8 mouse cellular contexts compared by ENCODE assay signal in the genomic region with DNA sequence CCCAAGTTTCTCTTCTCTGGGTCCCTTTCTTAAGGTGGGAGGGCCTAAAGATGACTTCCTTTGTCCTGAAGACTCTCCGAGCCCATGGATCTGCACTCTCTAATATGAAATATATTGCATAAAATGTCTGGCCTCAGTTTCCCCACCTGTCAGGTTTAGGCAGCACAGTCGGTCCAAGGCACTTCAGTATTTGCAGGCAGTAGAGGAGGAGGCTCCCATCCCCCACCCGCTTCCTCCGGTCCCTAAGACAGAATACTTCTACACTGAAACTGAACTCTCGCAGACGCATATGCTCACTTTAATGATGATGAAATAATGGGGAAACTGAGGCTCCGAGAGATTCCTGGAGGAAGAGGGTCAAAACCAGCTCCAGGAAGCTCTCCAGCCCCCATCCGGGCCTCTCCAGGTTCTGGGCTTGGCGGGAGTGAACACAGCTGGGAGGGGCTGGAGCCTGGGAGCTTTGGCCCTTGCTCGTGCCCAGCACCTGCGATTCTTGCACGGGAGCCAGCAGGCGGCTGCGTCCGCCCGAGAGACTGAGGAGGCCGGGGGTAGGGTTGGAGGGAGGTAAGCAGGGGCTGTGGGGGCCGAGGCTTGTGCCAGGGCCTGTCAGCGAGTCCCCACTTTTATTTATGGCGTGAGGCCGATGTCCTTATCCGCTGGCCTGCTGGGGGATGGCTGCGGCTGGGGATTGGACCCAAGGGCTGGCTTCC. TPM values are rescaled to one million over a fixed set of nuclear protein-coding genes. Genes with fewer than 3 reads are reported as not detected.
DNase-seq lines count a peak whose midpoint lies in the region; ATAC-seq and TF ChIP-seq lines count a peak whose summit lies in the region.

No protein-coding gene starts in this region.

- H3K4me3 ChIP-seq in intestine, embryonic 14.5 days (ENCODE audit: low read depth, low read length), result no peak overlapping the region
- H3K4me3 ChIP-seq in intestine, postnatal 0 days (ENCODE audit: low read depth, low read length), result no peak overlapping the region
- peak overlapping the region; percentile 7 for H3K4me3 ChIP-seq in heart, embryonic 12.5 days
- peak overlapping the region; percentile 30 for H3K4me3 ChIP-seq in liver, embryonic 11.5 days (ENCODE audit: low read depth, low read length)

- ATAC-seq in intestine, embryonic 14.5 days (replicated peaks; ENCODE audit: low FRiP score, low TSS enrichment, low read depth), result no peak
- ATAC-seq in intestine, postnatal 0 days, result no peak
- ATAC-seq in heart, embryonic 12.5 days (ENCODE audit: insufficient number of reproducible peaks, low FRiP score), result no peak
- no peak for ATAC-seq in liver, embryonic 11.5 days (replicated peaks; ENCODE audit: low FRiP score)
- no peak for ATAC-seq in inflammation-experienced regulatory T-cells, adult 6 months

- DNase-seq in intestine, embryonic 14.5 days (ENCODE audit: low spot score), result no peak
- DNase-seq in cerebellum, postnatal 14 days, result peak; percentile 67 to 69
- DNase-seq in liver, embryonic 11.5 days (ENCODE audit: low spot score), result peak; percentile 52
- DNase-seq in urinary bladder, postnatal 25 days (ENCODE audit: low spot score), result no peak
- DNase-seq in thymus, postnatal 10 days (ENCODE audit: low spot score in 2 of 2), result no peak

- no peak overlapping the region for H3K27ac ChIP-seq in intestine, embryonic 14.5 days (ENCODE audit: low read depth)
- H3K27ac ChIP-seq in intestine, postnatal 0 days (ENCODE audit: low read depth, low read length), result no peak overlapping the region
- H3K27ac ChIP-seq in heart, embryonic 12.5 days (ENCODE audit: poor library complexity, severe bottlenecking), result no peak overlapping the region
- H3K27ac ChIP-seq in liver, embryonic 11.5 days (ENCODE audit: low read depth, low read length), result no peak overlapping the region

- H3K9ac ChIP-seq in intestine, embryonic 14.5 days (ENCODE audit: low read length), result no peak overlapping the region
- no peak overlapping the region for H3K9ac ChIP-seq in intestine, postnatal 0 days (ENCODE audit: low read depth, low read length)
- H3K9ac ChIP-seq in heart, embryonic 12.5 days, result peak overlapping the region; percentile 43; the same call in 1 of the 2 replicates
- peak overlapping the region; percentile 37 for H3K9ac ChIP-seq in liver, embryonic 11.5 days (ENCODE audit: low read depth, low read length)

- no peaks in the 10 kb centered on the region for H3K9me3 ChIP-seq in intestine, embryonic 14.5 days (ENCODE audit: control insufficient read depth, low read length)
- H3K9me3 ChIP-seq in intestine, postnatal 0 days (ENCODE audit: control insufficient read depth), result no peaks in the 10 kb centered on the region
- no peaks in the 10 kb centered on the region for H3K9me3 ChIP-seq in heart, embryonic 12.5 days (replicated peaks)
- no peaks in the 10 kb centered on the region for H3K9me3 ChIP-seq in liver, embryonic 11.5 days (ENCODE audit: control insufficient read depth, low read length)

- H3K27me3 ChIP-seq in intestine, embryonic 14.5 days (replicated peaks; ENCODE audit: control insufficient read depth, insufficient read depth, low read length), result peaks cover 68% of the 10 kb centered on the region
- peaks cover 43% of the 10 kb centered on the region for H3K27me3 ChIP-seq in intestine, postnatal 0 days (replicated peaks; ENCODE audit: control insufficient read depth, insufficient read depth, low read length)
- peaks cover 72% of the 10 kb centered on the region for H3K27me3 ChIP-seq in heart, embryonic 12.5 days (replicated peaks)
- peaks cover 63% of the 10 kb centered on the region for H3K27me3 ChIP-seq in liver, embryonic 11.5 days (replicated peaks; ENCODE audit: control insufficient read depth, insufficient read depth, low read length)

- H3K4me1 ChIP-seq in intestine, embryonic 14.5 days (replicated peaks; ENCODE audit: control insufficient read depth, insufficient read depth, low read length), result peaks cover 19% of the 10 kb centered on the region
- no peaks in the 10 kb centered on the region; the same call in 1 of the 2 replicates for H3K4me1 ChIP-seq in intestine, postnatal 0 days (replicated peaks; ENCODE audit: control insufficient read depth, insufficient read depth, low read length)
- H3K4me1 ChIP-seq in heart, embryonic 12.5 days (replicated peaks), result peaks cover 44% of the 10 kb centered on the region
- H3K4me1 ChIP-seq in liver, embryonic 11.5 days (replicated peaks; ENCODE audit: control insufficient read depth, insufficient read depth, low read length), result peaks cover 46% of the 10 kb centered on the region

- peaks cover 6% of the 10 kb centered on the region; the same call in 1 of the 2 replicates for H3K36me3 ChIP-seq in intestine, embryonic 14.5 days (ENCODE audit: control insufficient read depth, insufficient read depth, low read length)
- H3K36me3 ChIP-seq in intestine, postnatal 0 days (ENCODE audit: control insufficient read depth, insufficient read depth), result 0 out of 2 replicates have a peak, but pooled peaks cover 13% of the 10 kb centered on the region
- peaks cover under 1% of the 10 kb centered on the region for H3K36me3 ChIP-seq in heart, embryonic 12.5 days
- H3K36me3 ChIP-seq in liver, embryonic 11.5 days (ENCODE audit: control insufficient read depth, insufficient read depth, low read length), result 0 out of 2 replicates have a peak, but pooled peaks cover 4% of the 10 kb centered on the region

- H3K4me2 ChIP-seq in intestine, embryonic 14.5 days (ENCODE audit: low read length), result peak overlapping the region; percentile 27
- H3K4me2 ChIP-seq in intestine, postnatal 0 days (replicated peaks; ENCODE audit: low read depth), result no peak overlapping the region; the same call in 1 of the 2 replicates
- H3K4me2 ChIP-seq in heart, embryonic 12.5 days, result peak overlapping the region; percentile 53
- peak overlapping the region; percentile 82 for H3K4me2 ChIP-seq in liver, embryonic 11.5 days

- 16% methylated on average over 23 of the region's 23 CpGs for WGBS in intestine, embryonic 14.5 days
- WGBS in intestine, postnatal 0 days, result 19% methylated on average over 23 of the region's 23 CpGs
- WGBS in heart, embryonic 12.5 days, result 14% methylated on average over 23 of the region's 23 CpGs
- 17% methylated on average over 23 of the region's 23 CpGs for WGBS in liver, embryonic 11.5 days

- TF ChIP-seq CTCF in intestine, postnatal 0 days (IDR thresholded peaks at IDR 0.05; ENCODE audit: low read depth), result no peak

RNA-seq across cellular contexts. Expression of a gene that starts 4.6 kb away (rescaled TPM):
- polyA plus RNA-seq in intestine, embryonic 14.5 days (2014; fragmentation: Nextera tagmentation; extraction: Ambion mirVana), result 130 and 136 TPM in 2 replicates
- polyA plus RNA-seq in intestine, postnatal 0 days (2015; fragmentation: Nextera tagmentation; extraction: Ambion mirVana), result 145 and 148 TPM in 2 replicates
- polyA plus RNA-seq in heart, embryonic 12.5 days (2016; fragmentation: Nextera tagmentation; extraction: Ambion mirVana), result 115 TPM in 2 replicates
- polyA plus RNA-seq in liver, embryonic 11.5 days (2014; fragmentation: Nextera tagmentation; extraction: Ambion mirVana), result 113 and 120 TPM in 2 replicates
- polyA plus RNA-seq in inflammation-experienced regulatory T-cells, adult 6 months (2017; shearing (Covaris generic)), result 10 to 100 TPM; 67.7 to 85.1 (median 84.4) TPM

RNA-seq across cellular contexts. Expression of a gene that starts 8.6 kb away (rescaled TPM):
- 1,195 and 1,247 TPM in 2 replicates for polyA plus RNA-seq in intestine, embryonic 14.5 days (2014; fragmentation: Nextera tagmentation; extraction: Ambion mirVana)
- 805 and 863 TPM in 2 replicates for polyA plus RNA-seq in intestine, postnatal 0 days (2015; fragmentation: Nextera tagmentation; extraction: Ambion mirVana)
- polyA plus RNA-seq in heart, embryonic 12.5 days (2016; fragmentation: Nextera tagmentation; extraction: Ambion mirVana), result 779 and 792 TPM in 2 replicates
- 1,024 and 1,077 TPM in 2 replicates for polyA plus RNA-seq in liver, embryonic 11.5 days (2014; fragmentation: Nextera tagmentation; extraction: Ambion mirVana)
- 1,000 to 10,000 TPM; 2,608 to 4,221 (median 3,776) TPM for polyA plus RNA-seq in inflammation-experienced regulatory T-cells, adult 6 months (2017; shearing (Covaris generic))

RNA-seq across cellular contexts. Expression of a gene that starts 9.0 kb away (rescaled TPM):
- polyA plus RNA-seq in intestine, embryonic 14.5 days (2014; fragmentation: Nextera tagmentation; extraction: Ambion mirVana), result 1.4 and 1.9 TPM in 2 replicates
- polyA plus RNA-seq in intestine, postnatal 0 days (2015; fragmentation: Nextera tagmentation; extraction: Ambion mirVana), result 0.61 and 0.81 TPM in 2 replicates
- 1.00 and 1.8 TPM in 2 replicates for polyA plus RNA-seq in heart, embryonic 12.5 days (2016; fragmentation: Nextera tagmentation; extraction: Ambion mirVana)
- polyA plus RNA-seq in liver, embryonic 11.5 days (2014; fragmentation: Nextera tagmentation; extraction: Ambion mirVana), result 3.8 and 5.4 TPM in 2 replicates
- polyA plus RNA-seq in inflammation-experienced regulatory T-cells, adult 6 months (2017; shearing (Covaris generic)), result not detected

RNA-seq across cellular contexts. Expression of a gene that starts 14.8 kb away (rescaled TPM):
- polyA plus RNA-seq in intestine, embryonic 14.5 days (2014; fragmentation: Nextera tagmentation; extraction: Ambion mirVana), result 3.7 and 5.1 TPM in 2 replicates
- polyA plus RNA-seq in intestine, postnatal 0 days (2015; fragmentation: Nextera tagmentation; extraction: Ambion mirVana), result 2.3 and 2.4 TPM in 2 replicates
- 0.22 and 0.33 TPM in 2 replicates for polyA plus RNA-seq in heart, embryonic 12.5 days (2016; fragmentation: Nextera tagmentation; extraction: Ambion mirVana)
- 0.87 and 1.1 TPM in 2 replicates for polyA plus RNA-seq in liver, embryonic 11.5 days (2014; fragmentation: Nextera tagmentation; extraction: Ambion mirVana)
- polyA plus RNA-seq in inflammation-experienced regulatory T-cells, adult 6 months (2017; shearing (Covaris generic)), result under 1 TPM in 1 of 3 experiments, not detected in 2; 0.47 TPM

RNA-seq across cellular contexts. Expression of a gene that starts 25.2 kb away (rescaled TPM):
- 19.5 and 21.2 TPM in 2 replicates for polyA plus RNA-seq in intestine, embryonic 14.5 days (2014; fragmentation: Nextera tagmentation; extraction: Ambion mirVana)
- 9.3 and 10.5 TPM in 2 replicates for polyA plus RNA-seq in intestine, postnatal 0 days (2015; fragmentation: Nextera tagmentation; extraction: Ambion mirVana)
- 12.6 and 14.0 TPM in 2 replicates for polyA plus RNA-seq in heart, embryonic 12.5 days (2016; fragmentation: Nextera tagmentation; extraction: Ambion mirVana)
- polyA plus RNA-seq in liver, embryonic 11.5 days (2014; fragmentation: Nextera tagmentation; extraction: Ambion mirVana), result 13.0 and 16.8 TPM in 2 replicates
- 10 to 100 TPM in 1 of 3 experiments, 1 to 10 TPM in 2; 6.5 to 10.4 (median 8.8) TPM for polyA plus RNA-seq in inflammation-experienced regulatory T-cells, adult 6 months (2017; shearing (Covaris generic))

Comparison
In these comparisons a context has a peak if more than half of its experiments do, and no peak if none do; other contexts are left out.
1. DNase-seq: peak in cerebellum, postnatal 14 days (2 of 2) and liver, embryonic 11.5 days (single experiment); none in intestine, embryonic 14.5 days (single experiment), urinary bladder, postnatal 25 days (single experiment) and thymus, postnatal 10 days (0 of 2).
2. H3K4me3 ChIP-seq: peak in heart, embryonic 12.5 days (single experiment) and liver, embryonic 11.5 days (single experiment); none in intestine, embryonic 14.5 days (single experiment) and intestine, postnatal 0 days (single experiment).
3. H3K9ac ChIP-seq: peak in heart, embryonic 12.5 days (single experiment) and liver, embryonic 11.5 days (single experiment); none in intestine, embryonic 14.5 days (single experiment) and intestine, postnatal 0 days (single experiment).